Mouse (Mus musculus) layer of hippocampus, adult 18-20 months (tissue): ENCODE measurements around the gene Ckm. TPM values are rescaled to one million over a fixed set of nuclear protein-coding genes. Genes with fewer than 3 reads are reported as not detected.
A peak's percentile ranks its signal among the peaks of the same experiment; 100 is the strongest.

ENCODE experiments used
- DNase-seq, 2 experiments: peaks; one replicate each; pipeline ENCODE4 v3.0.0; 2022; ENCODE audit warnings: low spot score in 2 of 2
- long read RNA-seq: library from polyadenylated mRNA; stranded (forward); transcript quantifications from one replicate; pipeline ENCODE4 v2.0.0, GENCODE M21; 2021
- total RNA-seq, 2 experiments: library from RNA; stranded (reverse); gene quantifications; 2 replicates each; pipeline ENCODE4 v1.2.3; 2021

The Ckm gene
- not detected for total RNA-seq
- long read RNA-seq, result 0 reads

DNA sequence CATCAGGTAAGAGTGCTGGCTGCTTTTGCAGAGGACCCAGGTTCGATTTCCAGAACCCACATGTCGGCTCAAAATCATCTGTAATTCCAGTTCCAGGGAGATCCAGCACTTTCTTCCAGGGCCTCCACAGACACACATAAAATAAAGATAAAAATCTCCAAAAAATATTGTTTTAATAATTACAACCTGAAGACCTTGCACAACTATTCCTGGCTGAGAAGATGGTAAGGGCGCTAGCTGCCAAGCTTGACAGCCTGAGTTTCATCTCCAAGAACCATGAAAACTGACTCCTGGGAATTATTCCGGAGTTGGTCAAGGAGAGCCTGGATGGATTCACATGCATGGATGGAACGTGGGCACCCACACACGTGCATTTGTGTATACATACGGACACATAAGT lies at the start of gene Ckm:
Gene Ckm (plus strand): TSS at position 301 of the 400 bp plus-strand sequence.
- no peak for DNase-seq

DNA sequence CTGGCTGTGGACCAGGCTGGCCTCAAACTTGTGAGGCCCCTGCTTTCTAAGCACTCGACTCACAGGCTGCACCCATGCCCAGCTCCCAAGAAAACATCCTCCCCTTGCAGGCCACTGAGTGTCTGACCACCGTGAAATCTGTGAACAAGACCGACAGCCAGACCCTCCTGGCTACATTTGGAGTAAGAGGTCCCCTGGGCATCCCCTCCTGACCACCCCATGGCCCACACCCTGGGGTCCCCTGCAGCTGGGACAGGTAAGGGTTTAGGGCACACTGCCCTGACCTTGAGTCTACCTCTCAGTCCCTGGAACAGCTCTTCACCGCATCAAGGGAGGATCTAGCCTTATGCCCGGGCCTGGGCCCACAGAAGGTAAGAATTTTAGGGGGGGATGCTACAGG lies 49.6 kb upstream of the Ckm start:
- DNase-seq, result no peak

- DNase-seq, result no peak
These were observed 48.3 kb upstream of the Ckm start for GRCm38 (mm10) chr7:19356311-19356710.

GRCm38 (mm10) chr7:19357381-19358375 lies 46.9 kb upstream of the Ckm start:
- DNase-seq, result no peak

DNA sequence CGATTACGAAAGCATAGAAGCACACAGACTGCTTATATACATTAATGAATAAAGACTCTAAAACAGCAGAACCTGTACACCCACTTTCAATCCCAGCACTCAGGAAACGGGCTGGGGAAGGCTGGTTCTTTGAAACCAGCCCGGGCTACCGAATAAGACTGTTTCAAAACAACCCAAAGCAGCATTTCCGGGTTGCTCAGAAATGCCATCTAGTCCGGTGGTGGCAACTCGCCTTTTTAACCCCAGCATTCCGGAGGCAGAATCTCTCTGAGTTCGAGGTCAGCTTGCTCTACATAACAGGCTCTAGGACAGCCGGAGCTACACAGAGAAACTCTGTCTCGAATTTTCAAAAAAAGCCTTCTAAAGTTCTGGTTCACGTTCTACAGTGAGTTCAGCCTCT lies 45.9 kb upstream of the Ckm start:
- no peak for DNase-seq

- peak; percentile 85 to 92 for DNase-seq
These were observed 45.2 kb upstream of the Ckm start, which contains the start of the genes Cd3eap and Ppp1r13l for GRCm38 (mm10) chr7:19359299-19359891. Gene Cd3eap (minus strand): TSS chr7:19359483. Gene Ppp1r13l (plus strand): TSS chr7:19359749.

DNA sequence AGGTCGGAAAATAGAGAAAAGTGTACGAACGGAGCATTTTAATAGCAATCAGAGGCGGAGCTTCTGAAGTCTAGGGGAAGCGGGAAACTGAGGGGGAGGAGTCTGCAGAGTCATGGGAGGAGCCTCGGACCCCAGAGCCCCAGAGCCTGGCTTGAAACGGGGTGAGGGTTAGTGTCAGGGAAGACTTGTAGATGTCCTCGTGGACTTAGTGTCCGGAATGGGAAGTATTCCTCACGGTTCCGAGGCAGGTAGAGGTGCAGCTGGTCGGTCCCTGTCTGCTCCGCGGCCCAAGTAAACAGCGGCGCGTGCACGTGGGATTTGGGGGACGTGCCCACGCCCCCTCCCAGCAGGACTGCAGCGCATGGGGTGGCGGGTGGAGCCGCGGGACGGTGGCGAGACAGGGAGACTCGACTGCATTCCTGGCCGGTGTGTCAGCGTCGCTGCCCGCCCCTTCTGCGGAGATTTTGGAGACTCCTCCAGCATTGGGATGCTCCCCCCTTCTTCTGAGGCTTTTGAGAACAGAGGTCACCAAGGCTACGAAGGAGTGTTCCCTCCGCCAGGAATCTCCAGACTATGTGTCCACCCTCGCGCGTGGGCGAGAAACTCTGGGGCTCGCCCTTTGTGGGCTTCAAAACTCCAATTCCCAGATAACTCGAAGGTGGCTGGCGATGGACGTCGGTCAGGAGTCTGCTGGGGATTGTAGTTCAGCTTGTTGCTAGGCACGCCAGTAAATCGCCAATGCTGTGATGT lies 44.5 kb upstream of the Ckm start:
- peak; percentile 70 to 80 for DNase-seq

- peak; percentile 85 to 93 for DNase-seq
These were observed 43.6 kb upstream of the Ckm start for GRCm38 (mm10) chr7:19360944-19361343.

DNA sequence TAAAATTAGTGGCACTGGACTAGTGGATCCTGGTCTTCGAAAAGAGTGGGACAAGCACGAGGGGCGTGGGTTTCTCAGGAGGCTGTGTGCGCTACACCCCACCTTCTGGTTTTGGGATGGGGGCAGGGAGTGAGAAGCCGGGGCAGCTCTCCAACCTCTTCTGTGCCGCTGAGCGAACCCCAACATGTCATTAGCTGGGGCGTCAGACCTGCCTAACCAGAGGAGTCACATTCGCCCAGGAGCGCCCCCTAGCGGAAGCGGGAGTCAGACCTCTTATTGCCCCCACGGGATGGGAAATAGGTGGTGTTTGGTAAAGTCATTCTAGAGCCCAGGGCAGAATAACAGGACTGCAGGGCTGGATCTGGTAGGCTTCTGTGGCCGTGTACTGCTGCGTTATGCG lies 42.9 kb upstream of the Ckm start:
- peak in 1 of 2 experiments; percentile 76 for DNase-seq

DNA sequence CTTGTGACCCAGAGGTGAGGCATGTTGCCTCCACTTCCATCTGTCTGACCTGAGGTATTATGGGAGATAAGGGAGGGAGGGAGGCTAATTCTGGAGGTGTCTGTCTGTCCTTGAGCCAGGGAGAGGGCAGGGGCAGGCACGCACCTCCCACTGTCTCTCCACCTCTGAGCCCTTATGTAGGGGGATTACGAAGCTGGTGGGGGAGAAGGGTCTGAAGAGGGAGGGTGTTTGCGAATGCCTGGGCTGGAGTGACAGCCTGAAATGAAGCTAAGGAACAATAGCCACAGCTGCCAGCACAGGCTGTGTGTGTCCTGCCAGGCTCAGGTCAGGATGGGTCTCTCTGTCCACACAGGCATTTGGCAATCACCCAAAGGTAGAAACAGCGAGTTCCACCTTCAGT lies 42.3 kb upstream of the Ckm start:
- no peak for DNase-seq

DNA sequence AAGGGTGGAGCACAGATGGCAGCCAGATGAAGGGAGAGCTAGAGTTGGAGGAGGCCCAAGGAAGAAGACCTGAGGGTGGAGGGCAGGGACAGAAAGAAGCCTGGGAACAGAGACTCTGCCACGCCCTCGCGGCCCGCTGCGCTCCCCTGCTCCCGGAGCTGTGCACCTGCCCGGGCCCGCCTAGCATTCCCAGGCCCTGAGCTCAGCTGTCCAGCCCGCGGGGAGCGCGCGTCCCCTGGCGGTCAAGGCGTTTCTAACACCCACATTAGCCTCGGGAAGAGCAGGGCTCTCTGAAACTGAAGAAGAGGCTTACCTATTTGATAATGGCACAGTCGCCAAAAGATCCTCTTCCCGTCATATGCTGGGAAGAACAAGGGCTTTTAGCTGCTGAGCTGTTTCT lies 40.7 kb upstream of the Ckm start:
- DNase-seq, result peak in 1 of 2 experiments; percentile 56

- DNase-seq, result no peak
These were observed 39.2 kb upstream of the Ckm start for GRCm38 (mm10) chr7:19365376-19365775.

DNA sequence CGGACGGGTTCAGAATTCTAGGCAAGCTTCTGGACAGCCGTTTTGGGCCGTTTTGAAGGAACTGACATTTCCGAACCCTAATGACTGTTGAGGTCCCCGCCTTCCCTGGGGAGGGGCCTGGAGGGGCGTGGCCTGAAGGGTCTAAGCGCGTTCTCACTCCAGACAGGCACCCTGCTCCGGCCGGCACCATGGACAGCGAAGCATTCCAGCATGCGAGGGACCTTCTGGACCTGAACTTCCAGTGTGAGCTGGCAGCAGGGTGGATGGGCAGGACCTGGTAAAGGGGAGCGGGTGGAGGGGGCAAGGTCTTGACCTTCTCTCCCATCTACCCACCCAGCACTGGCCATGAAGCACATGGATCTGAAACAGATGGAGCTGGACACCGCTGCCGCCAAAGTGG lies 36.2 kb upstream of the Ckm start:
- DNase-seq, result no peak

DNA sequence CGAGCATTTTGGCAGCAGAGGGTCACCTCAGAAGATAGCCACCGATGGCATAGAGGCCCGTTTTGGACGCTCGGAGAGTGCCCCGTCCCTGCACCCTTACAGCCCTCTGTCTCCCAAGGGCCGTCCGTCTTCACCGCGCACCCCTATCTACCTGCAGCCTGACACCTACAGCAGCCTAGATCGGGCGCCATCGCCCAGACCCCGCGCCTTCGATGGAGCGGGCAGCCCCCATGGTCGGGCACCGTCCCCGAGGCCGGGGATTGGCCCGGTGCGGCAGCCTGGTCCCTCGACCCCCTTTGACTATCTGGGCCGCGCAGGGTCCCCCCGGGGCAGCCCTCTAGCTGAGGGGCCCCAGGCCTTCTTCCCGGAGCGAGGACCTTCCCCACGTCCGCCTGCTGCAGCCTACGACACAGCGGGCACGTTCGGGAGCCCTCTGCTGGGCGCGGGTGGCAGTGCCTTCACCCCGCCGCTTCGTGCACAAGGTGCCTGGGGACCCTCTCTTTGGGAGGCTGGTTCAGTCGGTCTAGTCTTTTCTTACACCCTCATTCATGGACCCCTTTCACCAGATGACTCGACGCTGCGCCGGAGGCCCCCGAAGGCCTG lies 34.7 kb upstream of the Ckm start:
- peak in 1 of 2 experiments; percentile 78 for DNase-seq

- no peak for DNase-seq
These were observed 31.2 kb upstream of the Ckm start for GRCm38 (mm10) chr7:19373367-19373766.

- DNase-seq, result no peak
These were observed 29.2 kb upstream of the Ckm start for GRCm38 (mm10) chr7:19375368-19375767.

- no peak for DNase-seq
These were observed 28.6 kb upstream of the Ckm start for GRCm38 (mm10) chr7:19376019-19376418.

GRCm38 (mm10) chr7:19378049-19378448 lies 26.5 kb upstream of the Ckm start:
- DNase-seq, result no peak

DNA sequence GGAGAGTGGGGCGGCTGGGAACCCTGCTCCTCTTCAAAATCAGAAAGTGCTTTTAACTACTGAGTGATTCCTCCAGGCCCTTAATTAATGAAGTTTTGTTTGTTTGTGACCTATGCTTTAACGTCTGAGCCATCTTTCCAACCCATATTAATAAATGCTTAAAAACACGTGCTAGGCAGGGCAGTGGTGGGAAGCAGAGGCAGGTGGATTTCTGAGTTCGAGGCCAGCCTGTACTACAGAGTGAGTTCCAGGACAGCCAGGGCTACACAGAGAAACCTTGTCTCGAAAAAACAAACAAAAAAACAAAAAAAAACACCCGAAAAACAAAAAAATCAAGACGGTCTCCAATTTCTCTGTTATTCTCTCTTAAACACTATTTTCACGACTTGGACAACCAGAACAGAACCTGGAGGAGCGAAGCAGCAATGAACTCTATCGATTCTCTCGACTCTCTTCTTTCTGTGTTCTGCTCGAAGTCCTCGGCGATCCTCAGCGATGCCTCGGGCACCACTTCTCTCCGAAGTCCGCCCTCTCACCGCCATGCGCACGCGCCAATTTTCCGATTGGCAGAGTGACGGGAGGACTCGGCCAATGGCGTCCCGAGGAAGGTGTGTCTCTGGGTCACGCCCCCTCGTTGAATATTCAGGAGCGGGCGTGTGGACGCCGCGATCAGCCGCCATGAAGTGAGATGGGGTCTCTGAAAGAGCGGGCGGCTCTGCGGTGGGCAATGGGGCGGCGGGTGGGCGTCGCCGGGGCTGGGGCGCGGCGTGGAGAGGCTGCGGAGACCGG lies 23.0 kb upstream of the Ckm start, which contains the start of gene Ercc2:
Gene Ercc2 (plus strand): TSS at position 634 of the 789 bp plus-strand sequence.
- DNase-seq, result peak; percentile 98

DNA sequence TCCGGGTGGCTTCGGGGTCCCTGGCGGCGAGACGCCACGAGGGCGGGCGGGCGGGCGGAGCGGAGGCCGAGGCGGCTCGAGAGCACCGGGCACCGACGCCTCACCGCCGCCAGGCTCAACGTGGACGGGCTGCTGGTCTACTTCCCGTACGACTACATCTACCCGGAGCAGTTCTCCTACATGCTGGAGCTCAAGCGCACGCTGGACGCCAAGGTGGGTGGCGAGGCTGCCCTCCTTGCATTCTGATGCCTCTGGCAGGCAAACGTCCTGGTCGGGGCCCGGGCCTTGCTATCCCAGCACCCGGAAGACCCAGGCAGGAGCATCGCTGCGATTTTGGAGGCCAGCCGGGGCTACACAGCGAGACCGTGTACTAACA lies 22.4 kb upstream of the Ckm start:
- peak in 1 of 2 experiments; percentile 39 for DNase-seq
